Mouse (Mus musculus): Measurements from ENCODE around the gene Cpsf2.

Gene Cpsf2

DNA sequence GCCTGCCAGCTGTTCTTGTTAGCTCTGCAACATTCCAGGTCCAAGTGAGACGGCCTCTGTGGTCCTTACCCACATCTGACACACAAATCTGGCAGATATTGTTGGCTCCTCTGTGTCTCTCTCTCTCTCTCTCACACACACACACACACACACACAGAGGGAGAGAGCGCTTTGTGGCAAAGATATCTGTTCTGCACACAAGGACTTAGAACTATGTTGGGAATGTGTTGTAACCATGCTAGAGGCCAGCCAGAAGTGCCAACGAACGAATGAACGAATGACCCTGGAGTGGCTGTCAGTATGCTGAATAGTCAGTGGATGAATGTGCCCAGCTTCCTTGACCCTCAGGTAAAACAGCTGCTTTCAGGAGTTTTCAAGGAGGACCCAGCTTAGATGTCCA is 68.1 kb downstream of the Cpsf2 start:
- in situ Hi-C loops (cut with MboI, MseI) = loop anchor here (10.0 to 25.0 kb wide), 2 partner anchors 632 to 1459 kb away; partner anchors contain the start of gene Catsperb

DNA sequence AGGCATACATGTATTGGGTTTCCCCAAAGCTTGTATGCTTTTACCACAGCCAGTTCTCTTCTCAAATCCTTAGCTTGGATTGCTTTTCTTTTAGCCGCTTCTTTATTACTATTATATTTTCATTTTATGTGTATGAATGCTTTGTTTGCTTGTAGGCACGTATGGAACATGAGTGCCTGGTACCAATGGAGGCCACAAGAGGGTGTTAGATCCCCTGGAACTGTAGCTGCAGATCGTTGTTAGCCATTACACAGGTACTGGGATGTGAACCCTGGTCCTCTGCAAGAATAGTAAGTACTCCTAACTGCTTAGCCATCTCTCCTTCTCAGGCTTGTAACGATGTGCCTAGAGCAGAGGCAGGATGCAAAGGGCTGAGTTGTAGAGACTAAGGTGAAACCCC is 78.4 kb downstream of the Cpsf2 start:
- in situ Hi-C loops (cut with MboI, MseI) = no loop called here

GRCm38 (mm10) chr12:102055758-102056157 is 80.0 kb downstream of the Cpsf2 start:
- in situ Hi-C loops (cut with MboI, MseI) = no loop called here

Data from regulatory T cell (primary cell).